Mouse (Mus musculus): ENCODE results near the gene Polrmt.

The Polrmt gene

GRCm38 (mm10) chr10:79743161-79743560 is 3.2 kb downstream of the Polrmt start:
- no peak for DNase-seq (ENCODE audit: low spot score in 2 of 2)

- no peak for DNase-seq (ENCODE audit: low spot score in 2 of 2)
Observed at GRCm38 (mm10) chr10:79740863-79741262, 5.5 kb downstream of the Polrmt start.

GRCm38 (mm10) chr10:79739234-79739633 is 7.1 kb downstream of the Polrmt start:
- no peak for DNase-seq (ENCODE audit: low spot score in 2 of 2)

GRCm38 (mm10) chr10:79738259-79738658 is 8.1 kb downstream of the Polrmt start:
- DNase-seq (ENCODE audit: low spot score in 2 of 2) = no peak

- DNase-seq (ENCODE audit: low spot score in 2 of 2) = no peak
Observed at GRCm38 (mm10) chr10:79736706-79737105, 9.7 kb downstream of the Polrmt start.

GRCm38 (mm10) chr10:79735361-79735760 is 11.0 kb downstream of the Polrmt start:
- no peak for DNase-seq (ENCODE audit: low spot score in 2 of 2)

- DNase-seq (ENCODE audit: low spot score in 2 of 2) = no peak
Observed at GRCm38 (mm10) chr10:79733847-79734246, 12.5 kb downstream of the Polrmt start.

- DNase-seq (ENCODE audit: low spot score in 2 of 2) = no peak
Observed at GRCm38 (mm10) chr10:79732500-79732899, 13.9 kb downstream of the Polrmt start.

GRCm38 (mm10) chr10:79729357-79729965 is 16.9 kb downstream of the Polrmt start:
- DNase-seq (ENCODE audit: low spot score in 2 of 2) = peak in 1 of 2 experiments; percentile 53

- no peak for DNase-seq (ENCODE audit: low spot score in 2 of 2)
Observed at GRCm38 (mm10) chr10:79728323-79729249, 17.8 kb downstream of the Polrmt start.

- no peak for DNase-seq (ENCODE audit: low spot score in 2 of 2)
Observed at GRCm38 (mm10) chr10:79726090-79726489, 20.3 kb downstream of the Polrmt start.

- DNase-seq (ENCODE audit: low spot score in 2 of 2) = no peak
Observed at GRCm38 (mm10) chr10:79723692-79724091, 22.7 kb downstream of the Polrmt start.

- no peak for DNase-seq (ENCODE audit: low spot score in 2 of 2)
Observed at GRCm38 (mm10) chr10:79723047-79723446, 23.3 kb downstream of the Polrmt start.

- no peak for DNase-seq (ENCODE audit: low spot score in 2 of 2)
Observed at GRCm38 (mm10) chr10:79721089-79721488, 25.3 kb downstream of the Polrmt start.

GRCm38 (mm10) chr10:79717640-79718357 is 28.6 kb downstream of the Polrmt start:
- DNase-seq (ENCODE audit: low spot score in 2 of 2) = no peak

GRCm38 (mm10) chr10:79716988-79717355 is 29.4 kb downstream of the Polrmt start:
- no peak for DNase-seq (ENCODE audit: low spot score in 2 of 2)

- no peak for DNase-seq (ENCODE audit: low spot score in 2 of 2)
Observed at GRCm38 (mm10) chr10:79716254-79716987, 30.0 kb downstream of the Polrmt start, which contains the start of gene Hcn2. Gene Hcn2, plus strand, starts transcription at chr10:79716634.

- DNase-seq (ENCODE audit: low spot score in 2 of 2) = no peak
Observed at GRCm38 (mm10) chr10:79714996-79715395, 31.4 kb downstream of the Polrmt start.

- no peak for DNase-seq (ENCODE audit: low spot score in 2 of 2)
Observed at GRCm38 (mm10) chr10:79713163-79713562, 33.2 kb downstream of the Polrmt start.

- DNase-seq (ENCODE audit: low spot score in 2 of 2) = peak in 1 of 2 experiments; percentile 70
Observed at GRCm38 (mm10) chr10:79712499-79713126, 33.8 kb downstream of the Polrmt start.

GRCm38 (mm10) chr10:79712029-79712428 is 34.4 kb downstream of the Polrmt start:
- DNase-seq (ENCODE audit: low spot score in 2 of 2) = no peak
